Mouse (Mus musculus): ENCODE data around the gene Fam196b.

The Fam196b gene

GRCm38 (mm10) chr11:34406309-34406708 lies 91.7 kb downstream of the Fam196b start:
- DNase-seq, result no peak

- DNase-seq, result no peak
These were observed 92.2 kb downstream of the Fam196b start for GRCm38 (mm10) chr11:34406850-34407249.

- DNase-seq, result peak in 1 of 2 experiments; percentile 13
These were observed 101.4 kb downstream of the Fam196b start for GRCm38 (mm10) chr11:34415884-34416618.

- DNase-seq, result peak; percentile 37 to 54
These were observed 102.0 kb downstream of the Fam196b start for GRCm38 (mm10) chr11:34416619-34416979.

GRCm38 (mm10) chr11:34421061-34421460 lies 106.4 kb downstream of the Fam196b start:
- peak in 1 of 2 experiments; percentile 14 for DNase-seq

GRCm38 (mm10) chr11:34424546-34424945 lies 109.9 kb downstream of the Fam196b start:
- no peak for DNase-seq

- no peak for DNase-seq
These were observed 112.6 kb downstream of the Fam196b start for GRCm38 (mm10) chr11:34427212-34427611.

- no peak for DNase-seq
These were observed 116.3 kb downstream of the Fam196b start for GRCm38 (mm10) chr11:34430940-34431339.

- DNase-seq, result no peak
These were observed 116.7 kb downstream of the Fam196b start for GRCm38 (mm10) chr11:34431371-34431770.

GRCm38 (mm10) chr11:34431978-34432377 lies 117.4 kb downstream of the Fam196b start:
- no peak for DNase-seq

- DNase-seq, result no peak
These were observed 122.8 kb downstream of the Fam196b start for GRCm38 (mm10) chr11:34437446-34437845.

- no peak for DNase-seq
These were observed 123.8 kb downstream of the Fam196b start for GRCm38 (mm10) chr11:34438429-34438828.

GRCm38 (mm10) chr11:34447891-34448290 lies 133.3 kb downstream of the Fam196b start:
- peak in 1 of 2 experiments; percentile 9 for DNase-seq

GRCm38 (mm10) chr11:34449944-34450343 lies 135.3 kb downstream of the Fam196b start:
- DNase-seq, result no peak

GRCm38 (mm10) chr11:34467056-34467455 lies 152.4 kb downstream of the Fam196b start:
- DNase-seq, result no peak

GRCm38 (mm10) chr11:34468571-34468970 lies 153.9 kb downstream of the Fam196b start:
- DNase-seq, result peak; percentile 20 to 41

GRCm38 (mm10) chr11:34469792-34470191 lies 155.2 kb downstream of the Fam196b start:
- peak; percentile 6 to 8 for DNase-seq
